ENCODE assay signal across 29 mouse cellular contexts in the genomic region with DNA sequence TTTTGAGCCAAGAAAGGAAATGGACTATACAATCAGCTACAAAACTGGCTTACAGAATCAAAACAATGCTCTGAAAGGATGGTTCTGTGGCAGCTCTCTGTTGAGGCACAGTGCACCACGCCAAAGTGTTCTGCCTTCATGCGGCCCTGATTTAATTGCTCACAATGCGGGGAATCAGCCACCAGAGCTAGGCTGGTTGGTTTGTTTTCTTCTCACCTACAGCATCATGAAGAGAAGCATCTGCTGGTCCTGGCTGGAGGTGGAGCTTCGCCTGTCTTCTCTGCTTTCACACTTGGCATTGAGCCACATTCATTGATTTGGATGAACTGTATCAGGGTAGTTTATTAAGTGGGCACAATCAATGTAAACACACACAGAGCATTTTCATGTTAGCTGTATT.
DNase-seq lines count a peak whose midpoint lies in the region; ATAC-seq and TF ChIP-seq lines count a peak whose summit lies in the region.
"Had no signal": no experiment of that assay in that cellular context is flagged by ENCODE, and none has a peak within 500 bp of the region (broad histone marks: within the 10 kb centered on the region; RNA-seq: fewer than 3 reads in every experiment).

No protein-coding gene starts in this region.

- H3K9me3 ChIP-seq in hindbrain, postnatal 0 days (ENCODE audit: low read length), result no peaks in the 10 kb centered on the region
- H3K9me3 ChIP-seq in hindbrain, embryonic 14.5 days (ENCODE audit: control insufficient read depth, low read length), result no peaks in the 10 kb centered on the region
- no peaks in the 10 kb centered on the region for H3K9me3 ChIP-seq in forebrain, embryonic 12.5 days
- no peaks in the 10 kb centered on the region for H3K9me3 ChIP-seq in forebrain, postnatal 0 days (ENCODE audit: low read length)
- H3K9me3 ChIP-seq: embryonic facial prominence, embryonic 12.5 days; heart, embryonic 13.5 days; liver, embryonic 15.5 days; midbrain, embryonic 10.5 days; neural tube, embryonic 12.5 days; stomach, embryonic 15.5 days had no signal

- H3K9ac ChIP-seq in hindbrain, postnatal 0 days (replicated peaks; ENCODE audit: low read length), result no peak overlapping the region
- no peak overlapping the region for H3K9ac ChIP-seq in hindbrain, embryonic 14.5 days
- H3K9ac ChIP-seq in forebrain, embryonic 12.5 days, result no peak overlapping the region
- H3K9ac ChIP-seq in forebrain, postnatal 0 days, result no peak overlapping the region
- H3K9ac ChIP-seq: embryonic facial prominence, embryonic 12.5 days; heart, embryonic 13.5 days; liver, embryonic 15.5 days; lung, embryonic 14.5 days; neural tube, embryonic 12.5 days; stomach, embryonic 15.5 days had no signal

- ATAC-seq in cerebellum, adult (ENCODE audit: insufficient number of reproducible peaks, low FRiP score, low TSS enrichment), result no peak
- peak; percentile 53; the same call in 1 of the 2 replicates for ATAC-seq in hindbrain, postnatal 0 days
- no peak for ATAC-seq in hindbrain, embryonic 14.5 days (ENCODE audit: low FRiP score)
- ATAC-seq in forebrain, embryonic 12.5 days (ENCODE audit: low FRiP score), result peak; percentile 49; the same call in 1 of the 2 replicates
- ATAC-seq in forebrain, postnatal 0 days, result peak; percentile 36; the same call in 1 of the 2 replicates
- ATAC-seq: activated CD4-positive, CD25-positive, alpha-beta regulatory T cell, adult 4 months; intestine, embryonic 16.5 days; midbrain, embryonic 16.5 days had no signal

- H3K27ac ChIP-seq in hindbrain, postnatal 0 days, result no peak overlapping the region
- no peak overlapping the region for H3K27ac ChIP-seq in hindbrain, embryonic 14.5 days
- no peak overlapping the region for H3K27ac ChIP-seq in forebrain, embryonic 12.5 days
- no peak overlapping the region for H3K27ac ChIP-seq in forebrain, postnatal 0 days (ENCODE audit: low read depth, low read length)
- H3K27ac ChIP-seq: embryonic facial prominence, embryonic 12.5 days; heart, embryonic 13.5 days; kidney, postnatal 0 days; liver, embryonic 15.5 days; midbrain, embryonic 10.5 days; neural tube, embryonic 12.5 days; stomach, embryonic 15.5 days had no signal

- H3K36me3 ChIP-seq in hindbrain, postnatal 0 days (ENCODE audit: insufficient read depth, low read length), result no peaks in the 10 kb centered on the region
- no peaks in the 10 kb centered on the region for H3K36me3 ChIP-seq in hindbrain, embryonic 14.5 days (replicated peaks; ENCODE audit: control insufficient read depth, insufficient read depth)
- no peaks in the 10 kb centered on the region for H3K36me3 ChIP-seq in forebrain, embryonic 12.5 days (replicated peaks)
- no peaks in the 10 kb centered on the region for H3K36me3 ChIP-seq in forebrain, postnatal 0 days (ENCODE audit: insufficient read depth)
- H3K36me3 ChIP-seq: embryonic facial prominence, embryonic 12.5 days; heart, embryonic 13.5 days; liver, embryonic 15.5 days; midbrain, embryonic 10.5 days; neural tube, embryonic 12.5 days; stomach, embryonic 15.5 days had no signal

- no peak for TF ChIP-seq CTCF in hindbrain, postnatal 0 days (IDR thresholded peaks at IDR 0.05; ENCODE audit: low read depth)
- TF ChIP-seq CTCF in forebrain, postnatal 0 days (IDR thresholded peaks at IDR 0.05; ENCODE audit: low read depth), result no peak

- peak; percentile 69 to 70 for DNase-seq in cerebellum, postnatal 10 days
- DNase-seq in hindbrain, postnatal 0 days (ENCODE audit: low spot score), result peak; percentile 38
- DNase-seq in hindbrain, embryonic 14.5 days (ENCODE audit: low spot score), result no peak
- DNase-seq in forebrain, postnatal 0 days, result peak; percentile 4
- no peak for DNase-seq in liver
- DNase-seq: adrenal gland, adult 2 months; adrenal gland, postnatal 36 days; cerebellum, adult 11-12 months; embryo, embryonic 11 days; gastrocnemius, postnatal 10 days; heart, postnatal 10 days; kidney, adult 8-10 months; kidney, postnatal 4 days; lung, embryonic 14.5 days; lung, postnatal 14 days had no signal

- no peaks in the 10 kb centered on the region for H3K4me1 ChIP-seq in hindbrain, postnatal 0 days (ENCODE audit: insufficient read depth, low read length)
- no peaks in the 10 kb centered on the region for H3K4me1 ChIP-seq in hindbrain, embryonic 14.5 days (replicated peaks; ENCODE audit: control insufficient read depth, insufficient read depth, low read length)
- no peaks in the 10 kb centered on the region for H3K4me1 ChIP-seq in forebrain, embryonic 12.5 days
- no peaks in the 10 kb centered on the region for H3K4me1 ChIP-seq in forebrain, postnatal 0 days (ENCODE audit: insufficient read depth)
- H3K4me1 ChIP-seq: embryonic facial prominence, embryonic 12.5 days; heart, embryonic 13.5 days; liver, embryonic 15.5 days; midbrain, embryonic 10.5 days; neural tube, embryonic 12.5 days; stomach, embryonic 15.5 days had no signal

- 61% methylated on average over 4 of the region's 4 CpGs for WGBS in hindbrain, postnatal 0 days
- WGBS in hindbrain, embryonic 14.5 days, result 81% methylated on average over 4 of the region's 4 CpGs
- 68% methylated on average over 4 of the region's 4 CpGs for WGBS in forebrain, embryonic 12.5 days
- WGBS in forebrain, postnatal 0 days, result 35% methylated on average over 4 of the region's 4 CpGs

- H3K27me3 ChIP-seq in hindbrain, postnatal 0 days (ENCODE audit: insufficient read depth, low read length), result no peaks in the 10 kb centered on the region
- H3K27me3 ChIP-seq in hindbrain, embryonic 14.5 days (ENCODE audit: control insufficient read depth, insufficient read depth, low read length), result no peaks in the 10 kb centered on the region
- no peaks in the 10 kb centered on the region for H3K27me3 ChIP-seq in forebrain, embryonic 12.5 days
- H3K27me3 ChIP-seq in forebrain, postnatal 0 days (ENCODE audit: insufficient read depth, low read length), result no peaks in the 10 kb centered on the region
- H3K27me3 ChIP-seq: CH12.LX; embryonic facial prominence, embryonic 12.5 days; heart, embryonic 13.5 days; liver, embryonic 15.5 days; neural tube, embryonic 12.5 days; stomach, embryonic 15.5 days had no signal

- no peak overlapping the region for H3K4me3 ChIP-seq in hindbrain, postnatal 0 days (ENCODE audit: low read length)
- H3K4me3 ChIP-seq in hindbrain, embryonic 14.5 days (replicated peaks; ENCODE audit: low read length), result no peak overlapping the region
- no peak overlapping the region for H3K4me3 ChIP-seq in forebrain, embryonic 12.5 days (replicated peaks)
- H3K4me3 ChIP-seq in forebrain, postnatal 0 days (ENCODE audit: low read depth, low read length), result no peak overlapping the region
- H3K4me3 ChIP-seq: embryonic facial prominence, embryonic 12.5 days; heart, embryonic 13.5 days; liver, embryonic 15.5 days; midbrain, embryonic 10.5 days; myocyte; neural tube, embryonic 12.5 days; stomach, embryonic 15.5 days had no signal

- H3K4me2 ChIP-seq in hindbrain, postnatal 0 days (ENCODE audit: low read depth, low read length), result no peak overlapping the region
- no peak overlapping the region for H3K4me2 ChIP-seq in hindbrain, embryonic 14.5 days (replicated peaks)
- H3K4me2 ChIP-seq in forebrain, embryonic 12.5 days, result no peak overlapping the region
- H3K4me2 ChIP-seq in forebrain, postnatal 0 days (ENCODE audit: low read depth), result no peak overlapping the region
- H3K4me2 ChIP-seq: embryonic facial prominence, embryonic 12.5 days; heart, embryonic 13.5 days; liver, embryonic 15.5 days; lung, embryonic 14.5 days; neural tube, embryonic 12.5 days; stomach, embryonic 15.5 days had no signal

Comparison
In these comparisons a context has a peak if more than half of its experiments do, and no peak if none do; other contexts are left out.
1. DNase-seq: peak in cerebellum, postnatal 10 days (2 of 2), hindbrain, postnatal 0 days (single experiment) and forebrain, postnatal 0 days (single experiment); none in hindbrain, embryonic 14.5 days (single experiment) and liver (single experiment).
2. ATAC-seq: peak in hindbrain, postnatal 0 days (single experiment), forebrain, embryonic 12.5 days (single experiment) and forebrain, postnatal 0 days (single experiment); none in cerebellum, adult (single experiment) and hindbrain, embryonic 14.5 days (single experiment).